Mouse (Mus musculus) urinary bladder, adult 18-20 months (tissue): ENCODE measurements around the gene Rabgap1l.
A peak's percentile ranks its signal among the peaks of the same experiment; 100 is the strongest.

ENCODE experiments used
- DNase-seq, 2 experiments: peaks; one replicate each; pipeline ENCODE4 v3.0.0; 2022; ENCODE audit warnings: low spot score in 2 of 2, mixed read lengths in 2 of 2

Rabgap1l gene

GRCm38 (mm10) chr1:160596252-160596947 lies 196.6 kb downstream of the Rabgap1l start:
- DNase-seq: no peak

DNA sequence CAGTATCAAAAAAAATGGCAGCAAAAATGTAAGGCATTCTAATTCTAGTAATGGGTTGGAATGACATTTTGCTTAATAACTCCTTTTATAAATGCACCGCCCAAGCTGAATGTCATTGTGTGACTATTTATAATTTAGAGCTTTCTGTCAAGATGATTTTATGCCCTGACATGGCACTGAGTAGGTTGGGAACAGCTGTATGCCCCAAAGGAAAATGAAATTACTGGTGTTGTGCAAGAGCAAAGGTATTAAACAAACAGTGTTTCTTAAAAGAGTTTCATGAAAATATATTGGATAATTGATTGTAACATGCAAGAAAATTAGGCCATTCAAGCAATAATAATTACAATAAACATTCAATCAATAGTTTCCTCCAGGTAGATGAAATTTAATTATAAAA lies 198.4 kb downstream of the Rabgap1l start:
- no peak for DNase-seq

DNA sequence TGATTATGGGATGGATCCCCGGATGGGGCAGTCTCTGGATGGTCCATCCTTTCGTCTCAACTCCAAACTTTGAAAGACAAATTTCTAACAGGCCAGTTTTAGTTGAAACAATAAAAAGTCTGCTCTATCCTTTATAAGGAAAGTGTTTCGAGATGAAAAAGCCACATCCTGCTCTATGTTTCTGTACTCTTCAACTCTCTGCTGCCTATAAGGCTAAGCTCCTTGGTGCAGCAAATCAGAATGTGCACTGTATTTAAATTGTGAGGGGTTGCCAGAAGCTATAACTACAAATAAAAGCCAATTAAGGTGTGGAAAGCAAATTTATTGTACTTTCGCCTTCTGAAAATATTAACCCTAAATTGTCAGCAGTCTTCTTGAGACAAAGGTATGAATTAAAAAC lies 198.9 kb downstream of the Rabgap1l start:
- DNase-seq: no peak

- DNase-seq: no peak
Measured at GRCm38 (mm10) chr1:160588911-160589590, 204.0 kb downstream of the Rabgap1l start.

GRCm38 (mm10) chr1:160579309-160580233 lies 213.4 kb downstream of the Rabgap1l start:
- DNase-seq: no peak

DNA sequence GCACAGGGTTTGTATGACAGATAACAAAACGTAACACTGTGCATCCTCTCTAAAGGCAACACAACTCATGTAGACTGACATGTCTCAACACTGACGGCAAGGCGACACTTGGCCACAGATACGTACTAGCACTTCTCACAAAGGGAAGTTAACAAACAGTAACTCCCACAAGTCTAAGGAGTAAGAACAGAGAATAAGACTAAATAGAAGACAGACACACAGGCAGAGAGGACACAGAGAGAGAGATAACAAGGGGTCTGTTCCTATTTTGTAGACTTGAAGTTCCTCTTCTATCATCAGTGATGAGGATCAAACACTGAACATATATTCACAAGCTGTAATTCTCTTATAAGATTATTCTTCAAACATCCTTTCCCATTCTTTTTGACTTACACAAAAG lies 216.9 kb downstream of the Rabgap1l start:
- DNase-seq: no peak

DNA sequence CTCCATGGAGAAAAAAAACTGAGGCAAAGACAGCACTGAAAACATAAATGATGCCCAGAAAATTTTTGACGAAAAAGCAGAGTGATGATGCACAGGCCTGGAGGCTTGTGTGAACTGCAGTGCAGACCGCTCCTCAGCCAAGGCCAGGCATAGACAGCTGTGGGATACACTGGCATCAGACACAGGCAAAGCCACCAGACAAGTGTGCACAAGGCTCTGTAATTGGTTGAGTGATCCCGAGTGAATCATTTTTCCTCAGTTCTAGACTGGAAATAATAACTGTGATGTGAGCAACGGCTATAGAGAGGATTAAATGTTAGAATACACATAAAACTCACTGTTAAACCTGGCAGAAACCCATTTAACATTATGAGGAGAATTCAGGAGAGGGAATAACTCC lies 219.0 kb downstream of the Rabgap1l start:
- no peak for DNase-seq

- no peak for DNase-seq
Measured at GRCm38 (mm10) chr1:160566458-160566857, 226.6 kb downstream of the Rabgap1l start.

DNA sequence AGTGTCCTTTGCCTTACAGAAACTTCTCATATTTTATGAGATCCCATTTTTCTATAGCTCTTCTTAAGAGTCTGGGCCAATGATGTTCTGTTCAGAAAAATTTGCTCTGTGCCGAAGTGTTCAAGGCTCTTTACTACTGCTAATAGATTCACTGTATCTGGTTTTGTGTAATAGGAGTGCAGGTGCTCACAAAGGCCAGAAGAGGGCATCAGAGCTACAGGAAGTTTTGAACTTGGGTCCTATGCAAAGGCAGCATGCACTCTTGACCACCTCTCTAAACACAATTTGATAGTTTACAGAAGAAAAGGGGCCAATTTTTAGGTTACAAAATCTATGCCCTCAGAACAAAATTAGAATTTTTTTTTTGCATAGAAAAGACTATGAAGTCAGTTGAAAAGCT lies 231.6 kb downstream of the Rabgap1l start:
- DNase-seq: no peak

GRCm38 (mm10) chr1:160550636-160551035 lies 242.4 kb downstream of the Rabgap1l start:
- no peak for DNase-seq

GRCm38 (mm10) chr1:160547934-160548876 lies 244.8 kb downstream of the Rabgap1l start:
- no peak for DNase-seq

DNA sequence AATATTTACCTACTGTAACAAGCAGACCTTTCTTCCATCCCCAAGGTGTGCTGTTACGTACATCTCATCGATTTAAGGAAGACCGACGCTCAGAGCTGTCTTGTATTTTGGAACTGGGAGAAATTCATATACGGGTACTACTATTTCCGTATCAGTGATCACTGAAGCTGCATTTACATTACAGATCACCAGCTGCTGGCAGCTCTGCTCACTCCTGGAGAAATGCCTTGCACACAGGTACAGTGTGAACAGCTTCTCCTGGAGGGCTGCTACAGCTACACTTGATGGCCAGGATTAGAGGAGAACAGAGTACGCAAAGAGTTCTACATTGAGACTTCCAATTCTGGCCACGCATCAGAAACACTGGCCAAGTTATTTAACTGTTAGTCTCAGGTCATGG lies 257.4 kb downstream of the Rabgap1l start:
- no peak for DNase-seq

GRCm38 (mm10) chr1:160534571-160535335 lies 258.3 kb downstream of the Rabgap1l start:
- no peak for DNase-seq

GRCm38 (mm10) chr1:160533209-160533820 lies 259.7 kb downstream of the Rabgap1l start:
- no peak for DNase-seq

DNA sequence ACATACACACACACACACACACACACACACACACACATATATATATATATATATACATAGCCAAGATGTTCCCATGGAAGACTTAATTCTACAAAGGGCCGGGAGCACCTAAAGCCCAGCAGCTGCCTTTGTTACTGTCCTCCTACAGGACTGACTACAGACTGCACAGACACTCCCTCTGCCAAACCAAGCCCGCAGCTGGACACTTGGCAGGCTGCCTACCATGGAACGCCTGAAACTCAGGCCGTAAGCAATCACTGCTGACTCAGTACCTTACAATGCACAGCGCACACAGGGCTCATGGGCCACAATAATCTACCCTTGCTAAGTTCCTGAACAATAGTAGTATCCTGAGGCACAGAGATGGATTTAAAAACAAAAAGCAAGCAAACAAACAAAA lies 261.6 kb downstream of the Rabgap1l start:
- peak; percentile 55 to 77 for DNase-seq

GRCm38 (mm10) chr1:160521918-160522317 lies 271.1 kb downstream of the Rabgap1l start:
- DNase-seq: no peak

- no peak for DNase-seq
Measured at GRCm38 (mm10) chr1:160520665-160521064, 272.3 kb downstream of the Rabgap1l start.

GRCm38 (mm10) chr1:160519896-160520465 lies 273.0 kb downstream of the Rabgap1l start:
- no peak for DNase-seq

GRCm38 (mm10) chr1:160518552-160518951 lies 274.5 kb downstream of the Rabgap1l start:
- DNase-seq: no peak

GRCm38 (mm10) chr1:160507766-160508165 lies 285.2 kb downstream of the Rabgap1l start:
- DNase-seq: no peak
